Mouse (Mus musculus) limb, embryonic 12.5 days (tissue): ENCODE measurements around the gene Tmem88. TPM values are rescaled to one million over a fixed set of nuclear protein-coding genes. Genes with fewer than 3 reads are reported as not detected.
A peak's percentile ranks its signal among the peaks of the same experiment; 100 is the strongest.
"Not testable (repeated sequence)": the region's sequence is repeated elsewhere in the genome, so short reads cannot be mapped to it uniquely, and the experiment has no call there.

Experiments
- ATAC-seq: fragments of 200-750 bp; cut with Nextera tagmentation; 2 replicates; pipeline ENCODE4 v1.8.0; 2017; ENCODE audit warnings: low read depth, moderate TSS enrichment; ENCODE audit not compliant: insufficient number of reproducible peaks, insufficient read depth, low FRiP score, low TSS enrichment
- H3K27ac ChIP-seq: fragments of 300-500 bp; sonication (generic); 2 replicates; pipeline ENCODE4 v1.5.1; 2016; ENCODE audit warnings: mild to moderate bottlenecking, moderate library complexity
- H3K27me3 ChIP-seq: fragments of 300-500 bp; sonication (generic); 2 replicates; pipeline ENCODE4 v1.6.1; 2016; ENCODE audit warnings: mild to moderate bottlenecking, moderate library complexity
- H3K36me3 ChIP-seq: fragments of 300-500 bp; sonication (generic); 2 replicates; pipeline ENCODE4 v1.6.1; 2016; ENCODE audit warnings: mild to moderate bottlenecking, moderate library complexity
- H3K4me1 ChIP-seq: fragments of 300-500 bp; sonication (generic); replicated peaks from 2 replicates; pipeline ENCODE4 v1.6.1; 2016
- H3K4me2 ChIP-seq: fragments of 300-500 bp; sonication (generic); 2 replicates; pipeline ENCODE4 v1.6.1; 2016; ENCODE audit warnings: mild to moderate bottlenecking, moderate library complexity
- H3K4me3 ChIP-seq: fragments of 300-500 bp; sonication (generic); replicated peaks from 2 replicates; pipeline ENCODE4 v1.5.1; 2016; ENCODE audit warnings: mild to moderate bottlenecking
- H3K9ac ChIP-seq: fragments of 300-500 bp; sonication (generic); replicated peaks from 2 replicates; pipeline ENCODE4 v1.6.1; 2016; ENCODE audit warnings: mild to moderate bottlenecking, moderate library complexity
- H3K9me3 ChIP-seq: fragments of 300-500 bp; sonication (generic); 2 replicates; pipeline ENCODE4 v1.6.1; 2016; ENCODE audit warnings: mild to moderate bottlenecking, moderate library complexity
- WGBS: fragments of 180-500 bp; shearing (Covaris S2); methylation state at CpG from one replicate; pipeline ENCODE4 v1.1.7; 2016; 5-methylcytosine and 5-hydroxymethylcytosine counted together
- polyA plus RNA-seq: library from polyadenylated mRNA; unstranded; fragments of >200 nt; fragmentation: Nextera tagmentation; extraction: Ambion mirVana; gene quantifications from 2 replicates; pipeline ENCODE4 v1.2.1, GENCODE M21; 2016

Gene Tmem88
- polyA plus RNA-seq, 1 experiment from 2014 or later, result 25.4 TPM

DNA sequence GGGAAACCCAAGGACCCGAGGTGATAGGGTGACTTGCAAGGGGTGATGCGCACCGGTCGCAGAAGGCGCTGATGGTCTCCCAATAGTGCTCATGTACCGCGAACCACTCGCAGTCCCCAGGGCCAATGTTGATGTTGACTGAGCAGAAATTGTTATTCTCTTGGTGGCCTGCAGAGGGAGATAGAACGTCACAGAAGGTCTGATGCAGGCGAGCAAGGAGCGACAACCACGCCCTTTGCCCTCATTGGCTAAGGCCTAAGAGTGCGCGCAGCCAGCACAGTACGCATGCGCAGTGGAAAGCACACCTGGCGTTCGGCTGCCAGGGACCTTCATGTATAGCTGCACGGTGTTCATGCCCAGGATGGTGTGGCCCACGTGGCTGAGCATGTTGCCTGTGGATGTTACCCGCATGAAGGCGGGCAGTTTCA is 3.2 kb upstream of the Tmem88 start:
- WGBS, result 16% methylated on average over 22 of the region's 22 CpGs
- peak; percentile 40; the same call in 1 of the 2 replicates for ATAC-seq
- peaks cover 52% of the 10 kb centered on the region for H3K4me1 ChIP-seq
- H3K9ac ChIP-seq, result no peak overlapping the region
- peaks cover 8% of the 10 kb centered on the region for H3K27me3 ChIP-seq
- no peaks in the 10 kb centered on the region for H3K9me3 ChIP-seq
- H3K27ac ChIP-seq, result no peak overlapping the region
- H3K4me2 ChIP-seq, result 0 out of 2 replicates have a peak overlapping the region, but pooled peaks have one; percentile 2
- peak overlapping the region; percentile 11; the same call in 1 of the 2 replicates for H3K4me3 ChIP-seq
- peaks cover 78% of the 10 kb centered on the region for H3K36me3 ChIP-seq

DNA sequence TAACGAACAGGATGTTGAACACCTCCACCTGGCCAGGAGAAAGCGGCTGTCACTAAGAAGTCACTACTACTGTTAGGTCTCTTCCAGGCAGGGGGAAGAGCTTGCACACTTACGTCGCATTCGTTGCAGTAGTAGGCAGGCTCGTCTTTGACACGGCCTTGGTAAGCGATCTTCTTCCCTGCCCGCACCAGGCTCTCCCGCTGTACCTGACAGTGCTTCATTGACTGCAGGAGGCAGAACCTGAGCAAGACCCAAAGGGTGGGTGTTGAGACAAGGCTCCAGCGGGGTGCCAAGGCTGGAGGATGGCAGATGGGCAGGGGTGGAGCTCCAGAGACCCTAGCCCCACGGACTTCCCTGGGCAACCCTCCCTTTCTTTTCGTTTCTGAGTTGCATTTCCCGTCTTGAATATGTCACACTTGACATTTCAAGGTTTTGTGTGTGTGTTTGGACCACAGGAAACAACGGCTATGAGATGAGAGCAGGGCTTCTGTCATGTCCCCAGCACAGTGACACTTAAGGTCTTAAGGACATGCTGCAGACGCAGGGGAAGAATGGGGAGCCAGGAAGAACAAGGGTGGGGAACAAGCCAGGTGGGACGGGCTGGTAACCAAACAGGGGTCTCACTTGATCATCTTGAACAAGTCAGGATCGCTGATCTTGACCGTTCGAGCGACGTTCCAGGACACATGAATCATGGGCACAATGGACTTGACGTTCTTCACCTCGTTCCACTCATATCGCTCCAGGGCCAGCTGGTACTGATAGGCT is 2.2 kb upstream of the Tmem88 start:
- H3K4me1 ChIP-seq, result peaks cover 53% of the 10 kb centered on the region
- peak overlapping the region; percentile 50; the same call in 1 of the 2 replicates for H3K9ac ChIP-seq
- peaks cover 68% of the 10 kb centered on the region for H3K36me3 ChIP-seq
- peak overlapping the region; percentile 19 for H3K4me3 ChIP-seq
- no peaks in the 10 kb centered on the region for H3K9me3 ChIP-seq
- 73% methylated on average over 25 of the region's 25 CpGs for whole genome bisulfite sequencing
- peak overlapping the region; percentile 37 for H3K4me2 ChIP-seq
- ATAC-seq, result no peak
- H3K27me3 ChIP-seq, result peaks cover 8% of the 10 kb centered on the region
- peak overlapping the region; percentile 62 for H3K27ac ChIP-seq

DNA sequence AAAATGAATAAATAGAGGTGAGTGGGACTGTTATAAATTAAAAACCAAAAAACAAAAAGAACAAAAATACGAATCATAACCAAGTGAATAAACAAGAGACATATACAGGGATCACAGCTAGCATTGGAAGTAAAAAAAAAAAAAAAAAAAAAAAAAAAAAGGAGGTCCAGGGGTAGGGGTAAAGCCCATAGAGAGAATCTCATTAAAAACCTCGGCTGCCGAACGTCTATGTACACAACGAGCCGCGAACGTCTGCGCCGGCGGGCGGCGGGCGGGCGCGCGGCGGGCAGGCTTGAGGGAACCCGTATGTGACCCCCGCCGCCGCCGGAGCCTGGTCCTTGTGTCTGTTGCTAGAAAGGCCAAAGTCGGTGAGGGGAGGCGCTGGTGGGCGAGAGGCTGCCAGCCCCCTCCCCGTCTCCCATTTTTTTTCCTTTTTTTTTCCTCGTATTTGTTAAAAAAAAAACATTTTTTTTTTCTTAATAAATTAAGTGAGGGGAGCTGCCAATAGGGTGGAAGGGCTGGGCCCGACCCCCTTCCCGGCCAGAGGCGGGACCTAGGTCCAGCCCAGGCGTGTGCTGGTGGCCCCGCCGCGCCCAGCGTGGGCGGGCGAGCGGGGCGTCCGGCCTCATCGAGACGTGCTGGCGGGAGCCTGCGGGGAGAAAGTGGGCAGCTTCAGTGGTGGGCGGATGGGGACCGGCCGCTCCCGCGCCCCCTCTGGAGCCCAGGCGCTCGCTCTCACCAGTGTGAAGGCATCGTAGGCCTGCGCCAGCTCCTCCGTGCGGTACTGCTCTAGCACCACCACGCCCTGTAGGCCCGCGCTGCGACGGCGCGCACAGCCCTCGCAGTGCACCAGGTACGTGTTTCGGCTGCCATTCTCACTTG is 1.4 kb upstream of the Tmem88 start:
- Histone ChIP-seq H3K27me3 (peaks cover 8% of the 10 kb centered on the region), H3K4me1 (peaks cover 53% of the 10 kb centered on the region), H3K36me3 (peaks cover 60% of the 10 kb centered on the region), H3K27ac (peak overlapping the region; percentile 62), H3K9ac (peak overlapping the region; percentile 50; the same call in 1 of the 2 replicates), H3K9me3 (no peaks in the 10 kb centered on the region), H3K4me2 (peak overlapping the region; percentile 37), H3K4me3 (peak overlapping the region; percentile 19)
- WGBS, result 13% methylated on average over 66 of the region's 66 CpGs
- ATAC-seq, result no peak

DNA sequence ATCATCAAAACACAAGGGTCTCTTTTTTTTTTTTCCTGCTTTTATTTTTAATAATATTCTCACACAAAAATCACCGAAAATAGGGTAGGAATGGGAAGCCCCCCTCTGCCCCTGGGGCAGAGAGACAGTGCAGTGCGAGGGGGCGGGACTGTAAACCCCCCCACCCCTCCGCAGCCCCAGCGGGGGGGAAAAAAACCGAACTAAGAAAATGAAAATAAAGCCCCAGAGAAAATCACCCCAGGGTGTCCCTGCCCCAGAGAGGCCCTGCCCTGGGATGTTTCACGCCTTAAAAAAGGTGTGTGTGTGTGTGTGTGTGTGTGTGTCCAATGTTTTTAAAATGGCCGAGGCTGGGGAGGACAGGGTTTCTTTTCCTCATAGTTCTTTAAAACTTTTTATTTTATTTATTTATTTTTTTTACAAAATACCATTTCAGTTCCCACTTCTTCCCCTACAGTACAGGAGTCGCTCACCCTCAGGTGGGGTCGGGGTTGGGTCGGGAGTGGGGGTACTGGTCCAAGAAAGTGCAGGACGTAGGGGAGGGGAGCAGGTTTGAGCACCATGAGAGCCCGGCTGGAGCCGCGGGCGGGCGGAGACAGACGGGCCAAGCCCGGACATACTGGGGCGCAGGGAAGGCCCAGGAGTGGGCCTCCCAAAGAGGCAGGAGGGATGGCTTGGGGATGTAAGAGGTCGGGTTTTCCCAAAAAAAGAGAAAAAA is 609 bp upstream of the Tmem88 start:
- WGBS, result 14% methylated on average over 21 of the region's 21 CpGs
- peak overlapping the region; percentile 44 for H3K9ac ChIP-seq
- H3K9me3 ChIP-seq, result no peaks in the 10 kb centered on the region
- peak overlapping the region; percentile 82 for H3K27ac ChIP-seq
- H3K4me1 ChIP-seq, result peaks cover 56% of the 10 kb centered on the region
- H3K4me3 ChIP-seq, result peak overlapping the region; percentile 66
- peaks cover 8% of the 10 kb centered on the region for H3K27me3 ChIP-seq
- ATAC-seq, result no peak
- H3K4me2 ChIP-seq, result peak overlapping the region; percentile 84
- H3K36me3 ChIP-seq, result peaks cover 52% of the 10 kb centered on the region

DNA sequence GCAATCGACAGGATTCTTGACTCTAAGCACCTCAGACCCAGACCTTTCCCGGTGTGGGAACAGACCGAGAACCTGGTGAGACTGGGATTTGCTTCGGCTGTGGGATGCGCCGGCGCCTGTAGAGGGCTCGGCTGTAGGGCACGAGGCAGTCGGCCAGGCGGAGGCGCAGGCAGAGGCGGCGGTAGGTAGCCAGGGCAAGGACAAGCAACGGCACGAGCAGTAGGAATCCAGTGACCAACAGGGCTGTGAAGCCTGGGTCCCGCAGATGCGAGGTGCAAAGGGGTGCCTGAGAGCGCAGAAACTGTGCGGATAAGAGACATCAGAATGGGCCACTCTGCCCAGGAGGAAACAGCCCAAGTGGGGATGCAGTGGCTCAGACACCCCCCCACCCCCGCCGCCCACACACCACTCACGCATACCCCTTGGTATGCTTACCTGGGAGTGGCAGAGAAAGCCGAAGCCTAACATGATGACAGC is 415 bp downstream of the Tmem88 start:
- ATAC-seq, result no peak
- Histone ChIP-seq H3K36me3 (peaks cover 42% of the 10 kb centered on the region), H3K9me3 (no peaks in the 10 kb centered on the region), H3K4me2 (peak overlapping the region; percentile 84), H3K4me3 (peak overlapping the region; percentile 66), H3K27me3 (peaks cover 8% of the 10 kb centered on the region), H3K27ac (peak overlapping the region; percentile 82), H3K4me1 (peaks cover 56% of the 10 kb centered on the region), H3K9ac (peak overlapping the region; percentile 61)
- 7% methylated on average over 24 of the region's 24 CpGs for WGBS

DNA sequence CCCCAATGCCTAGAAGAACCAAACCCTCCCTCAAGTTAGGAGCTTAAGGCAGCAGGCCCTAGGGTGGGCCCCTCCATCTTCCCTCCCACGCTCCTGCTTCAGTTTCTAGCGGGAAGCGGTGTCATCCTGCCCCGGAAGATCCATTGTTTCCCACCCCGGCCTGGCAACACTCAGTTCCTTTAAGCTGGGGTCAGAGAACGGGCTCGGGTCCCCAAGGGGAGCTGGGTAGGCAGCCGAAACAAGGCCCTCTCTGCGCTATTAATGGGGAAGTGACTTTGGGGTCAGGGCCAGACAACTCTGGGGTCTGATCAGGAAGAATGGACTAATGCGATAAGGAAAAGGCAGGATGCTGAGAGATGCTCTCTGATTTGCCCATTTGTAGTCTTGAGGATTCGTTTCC is 1.3 kb downstream of the Tmem88 start:
- H3K9me3 ChIP-seq, result no peaks in the 10 kb centered on the region
- peaks cover 8% of the 10 kb centered on the region for H3K27me3 ChIP-seq
- H3K9ac ChIP-seq, result peak overlapping the region; percentile 88
- peak overlapping the region; percentile 84 for H3K4me2 ChIP-seq
- no peak for ATAC-seq
- H3K27ac ChIP-seq, result peak overlapping the region; percentile 93
- 31% methylated on average over 11 of the region's 11 CpGs for WGBS
- peaks cover 55% of the 10 kb centered on the region for H3K4me1 ChIP-seq
- H3K36me3 ChIP-seq, result peaks cover 38% of the 10 kb centered on the region
- peak overlapping the region; percentile 66 for H3K4me3 ChIP-seq

DNA sequence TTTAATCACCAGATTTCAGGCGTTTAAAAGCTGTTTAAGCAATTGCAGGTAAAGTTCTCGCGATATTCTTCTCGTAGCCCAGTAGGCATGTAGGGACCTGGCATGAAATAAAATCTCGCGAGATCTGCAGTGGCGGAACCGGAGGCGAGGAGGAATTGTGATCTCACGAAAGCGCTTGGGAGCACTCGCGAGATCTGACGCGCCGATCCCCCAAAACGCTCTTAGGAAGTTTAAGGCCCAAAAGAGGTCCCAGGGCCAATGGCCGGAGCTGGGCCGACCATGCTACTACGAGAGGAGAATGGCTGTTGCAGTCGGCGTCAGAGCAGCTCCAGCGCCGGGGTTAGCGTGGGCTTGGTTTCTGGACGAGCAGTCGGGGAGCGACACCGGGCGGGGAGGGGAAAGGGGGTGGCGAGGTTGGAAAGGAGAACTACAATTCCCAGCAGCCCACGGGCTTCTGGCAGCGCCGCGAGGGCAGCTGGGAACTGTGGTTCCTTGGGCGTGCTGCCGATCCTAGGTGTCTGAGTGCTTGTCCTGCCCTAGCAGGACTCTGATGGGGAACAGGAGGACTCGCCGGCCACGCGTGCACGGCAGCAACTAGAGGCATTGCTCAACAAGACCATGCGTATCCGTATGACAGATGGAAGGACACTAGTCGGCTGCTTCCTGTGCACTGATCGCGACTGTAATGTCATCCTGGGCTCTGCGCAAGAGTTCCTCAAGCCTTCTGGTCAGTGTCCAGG is 2.2 kb downstream of the Tmem88 start:
- 1% methylated on average over 48 of the region's 48 CpGs for WGBS
- peak; percentile 81 for ATAC-seq
- Histone ChIP-seq H3K27ac (peak overlapping the region; percentile 93), H3K4me3 (peak overlapping the region; percentile 66), H3K9ac (peak overlapping the region; percentile 88), H3K36me3 (peaks cover 28% of the 10 kb centered on the region), H3K4me1 (peaks cover 48% of the 10 kb centered on the region), H3K27me3 (peaks cover 8% of the 10 kb centered on the region), H3K4me2 (peak overlapping the region; percentile 84), H3K9me3 (no peaks in the 10 kb centered on the region)

DNA sequence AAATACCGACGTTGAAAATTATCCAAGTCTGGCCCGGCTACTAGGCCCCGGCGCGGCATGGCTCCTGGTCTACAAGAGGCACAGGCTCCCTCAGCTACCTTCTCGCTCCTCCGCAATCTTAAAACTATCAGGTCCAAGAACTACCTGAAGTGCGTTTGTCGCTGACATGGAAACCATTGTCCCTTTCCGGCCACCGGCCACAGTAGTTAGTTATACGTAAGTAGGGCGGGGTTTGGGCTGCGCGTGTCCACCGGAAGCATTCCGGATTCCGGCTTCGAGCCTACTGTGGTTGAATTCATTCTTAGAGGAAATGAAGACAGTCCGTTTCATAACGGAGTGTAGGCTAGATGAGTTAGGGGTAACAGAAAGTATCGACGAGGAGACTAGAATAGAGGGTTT is 2.8 kb downstream of the Tmem88 start, which contains the start of the genes Naa38 and Cyb5d1:
Gene Naa38 (plus strand): TSS at position 253 of the 399 bp plus-strand sequence.
Gene Cyb5d1 (minus strand): TSS at position 397 of the 399 bp plus-strand sequence.
- H3K4me3 ChIP-seq, result peak within 1 kb of the TSS; percentile 66
- H3K9me3 ChIP-seq, H3K27me3 ChIP-seq: not testable (repeated sequence)
- H3K27ac ChIP-seq, result peak within 1 kb of the TSS; percentile 93
- peak within 1 kb of the TSS; percentile 88 for H3K9ac ChIP-seq
- peaks cover 22% of the 10 kb centered on the region for H3K36me3 ChIP-seq
- peaks cover 43% of the 10 kb centered on the region for H3K4me1 ChIP-seq
- WGBS, result under 1% methylated on average over 24 of the region's 24 CpGs
- H3K4me2 ChIP-seq, result peak within 1 kb of the TSS; percentile 84
- peak; percentile 29 for ATAC-seq

DNA sequence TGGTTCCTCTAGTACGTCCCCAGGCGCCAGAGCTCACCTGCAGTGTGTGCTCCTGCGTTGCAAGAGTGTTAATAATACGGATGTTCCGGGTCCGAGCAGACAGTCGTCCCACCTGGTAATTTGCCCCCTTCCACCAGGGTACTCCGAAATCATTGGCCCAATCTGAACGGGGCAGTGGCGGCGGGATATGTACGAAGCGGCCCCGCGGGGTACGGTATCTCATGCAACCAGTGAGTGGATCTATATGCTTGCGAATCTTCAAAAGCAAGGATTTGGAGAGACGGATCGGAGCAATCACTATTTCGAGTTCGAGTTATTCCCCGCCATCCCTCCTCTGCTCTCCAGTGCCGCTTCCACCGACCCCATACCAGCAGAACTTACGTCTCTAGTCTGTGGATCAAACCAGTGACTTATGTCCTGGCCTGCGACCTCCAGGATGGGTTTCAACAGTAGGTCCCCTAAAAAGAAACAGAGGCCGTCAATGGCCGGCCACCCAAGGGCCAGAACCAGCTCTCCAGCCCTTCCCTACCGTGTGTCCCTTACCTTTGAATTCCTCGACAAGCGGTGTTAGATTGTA is 3.4 kb downstream of the Tmem88 start:
- Histone ChIP-seq H3K4me3 (peak overlapping the region; percentile 66), H3K36me3 (peaks cover 17% of the 10 kb centered on the region), H3K9ac (peak overlapping the region; percentile 88), H3K4me1 (peaks cover 37% of the 10 kb centered on the region), H3K27ac (peak overlapping the region; percentile 93), H3K4me2 (peak overlapping the region; percentile 72)
- WGBS, result 1% methylated on average over 31 of the region's 31 CpGs
- not testable (repeated sequence) for H3K27me3 ChIP-seq, H3K9me3 ChIP-seq, ATAC-seq
